ENCODE assay signal across 18 mouse cellular contexts in the genomic region with DNA sequence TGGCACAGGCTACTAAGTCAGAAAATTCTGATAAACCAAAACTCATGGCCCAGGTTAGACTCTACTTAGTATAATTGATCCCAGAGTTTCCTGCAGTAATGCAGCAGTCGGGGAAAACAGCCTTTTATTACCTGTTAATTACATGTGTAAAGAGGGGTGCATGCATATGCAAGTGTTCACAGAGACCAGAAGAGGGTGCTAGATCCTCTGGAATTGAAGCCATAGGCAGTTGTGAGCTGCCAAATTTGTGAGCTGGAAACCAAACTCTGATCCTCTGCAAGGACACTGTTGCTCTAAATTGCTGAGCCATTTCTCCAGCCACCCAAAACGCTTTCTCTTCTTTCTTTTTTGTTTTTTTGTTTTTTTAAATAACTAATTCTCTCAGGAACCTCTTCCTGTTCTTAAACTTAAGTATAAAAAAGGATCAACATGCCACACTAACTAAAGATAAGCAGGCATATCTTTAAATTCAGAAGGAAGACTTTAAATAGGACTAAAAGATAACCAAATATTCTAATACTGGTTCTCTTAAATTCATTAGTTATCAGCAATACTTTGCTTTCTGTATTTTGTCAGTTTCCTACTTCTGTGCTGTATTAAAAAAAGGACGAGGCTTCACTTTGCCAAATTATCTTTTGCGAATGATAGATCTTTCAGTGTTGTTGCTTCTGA. TPM values are rescaled to one million over a fixed set of nuclear protein-coding genes. Genes with fewer than 3 reads are reported as not detected.
DNase-seq lines count a peak whose midpoint lies in the region; ATAC-seq and TF ChIP-seq lines count a peak whose summit lies in the region.
"Had no signal": no experiment of that assay in that cellular context is flagged by ENCODE, and none has a peak within 500 bp of the region (broad histone marks: within the 10 kb centered on the region; RNA-seq: fewer than 3 reads in every experiment).

No protein-coding gene starts in this region.

- CTCF ChIA-PET in Patski (lab: Charles Lee), result interaction anchor here (0.8 to 1.5 kb wide), 5 partner anchors 10 to 103 kb away, joined by 3 to 6 read pairs (median 4); no protein-coding TSS in a partner anchor

- H3K36me3 ChIP-seq in heart, adult 2 months (ENCODE audit: control insufficient read depth, insufficient read depth, low read length), result no peaks in the 10 kb centered on the region
- peaks cover 74% of the 10 kb centered on the region for H3K36me3 ChIP-seq in liver, adult 2 months (ENCODE audit: control insufficient read depth, insufficient read depth, low read length)
- H3K36me3 ChIP-seq: lung, embryonic 15.5 days had no signal

- WGBS in heart, adult 2 months, result 78% methylated on average over 4 of the region's 4 CpGs
- WGBS in liver, adult 2 months, result 82% methylated on average over 4 of the region's 4 CpGs

- DNase-seq in heart, adult 2 months, result no peak
- DNase-seq in heart, adult 8-10 months (ENCODE audit: low spot score), result no peak
- DNase-seq in liver, adult 2 months (ENCODE audit: extremely low read depth, low read depth, low spot score), result peak; percentile 44
- DNase-seq in liver (no peak), 416B (ENCODE audit: low read depth) (peak; percentile 56), Patski (ENCODE audit: low read depth, low spot score) (no peak)
- DNase-seq in cerebellum, postnatal 14 days, result no peak
- DNase-seq in adrenal gland, postnatal 25 days, result no peak
- DNase-seq: adrenal gland, postnatal 14 days; cerebellum, adult 8-10 months; heart, postnatal 4 days; right cerebral cortex, postnatal 14 days; thymus, postnatal 36 days had no signal

- POLR2A ChIA-PET in Patski (lab: Charles Lee), result no interaction called here

- no peak overlapping the region for H3K9ac ChIP-seq in heart, adult 2 months (ENCODE audit: low read depth, low read length)
- no peak overlapping the region for H3K9ac ChIP-seq in liver, adult 2 months (ENCODE audit: low read depth, low read length)
- H3K9ac ChIP-seq: heart, embryonic 13.5 days; kidney, embryonic 15.5 days; limb, embryonic 12.5 days; lung, embryonic 15.5 days had no signal

- H3K4me3 ChIP-seq in heart, adult 2 months, result no peak overlapping the region
- H3K4me3 ChIP-seq in liver, adult 2 months (ENCODE audit: insufficient read depth, low read depth, low read length), result no peak overlapping the region
- H3K4me3 ChIP-seq: heart, embryonic 13.5 days; kidney, embryonic 15.5 days; limb, embryonic 12.5 days; lung, embryonic 15.5 days had no signal

- intact Hi-C loops in heart, adult 2 months (cut with DNase I), result no loop called here

- H3K79me2 ChIP-seq in heart, adult 2 months (replicated peaks; ENCODE audit: control insufficient read depth, insufficient read depth, low read length), result no peaks in the 10 kb centered on the region
- H3K79me2 ChIP-seq in liver, adult 2 months (ENCODE audit: control insufficient read depth, insufficient read depth, low read length), result no peaks in the 10 kb centered on the region; the same call in 1 of the 2 replicates

- no peak overlapping the region for H3K27ac ChIP-seq in heart, adult 2 months
- H3K27ac ChIP-seq in liver, adult 2 months (replicated peaks; ENCODE audit: insufficient read depth, low read depth, low read length), result no peak overlapping the region
- H3K27ac ChIP-seq: heart, embryonic 13.5 days; kidney, embryonic 15.5 days; limb, embryonic 12.5 days; lung, embryonic 15.5 days had no signal

- no peak for TF ChIP-seq POLR2A in heart, adult 2 months (IDR thresholded peaks at IDR 0.05; ENCODE audit: insufficient read depth, low read depth, low read length)
- TF ChIP-seq POLR2A in liver, adult 2 months (IDR thresholded peaks at IDR 0.05; ENCODE audit: extremely low read depth, insufficient read depth, low read length), result no peak

- in situ Hi-C loops in Patski (cut with MboI; ENCODE audit: low pct_unique_long_range_greater_than_20kb), result no loop called here

- H3K4me1 ChIP-seq in heart, adult 2 months (ENCODE audit: control insufficient read depth, insufficient read depth, low read length), result no peaks in the 10 kb centered on the region
- peaks cover 7% of the 10 kb centered on the region for H3K4me1 ChIP-seq in liver, adult 2 months (ENCODE audit: control insufficient read depth, insufficient read depth, low read length)
- H3K4me1 ChIP-seq: heart, embryonic 13.5 days; lung, embryonic 15.5 days had no signal

- no peak for ATAC-seq in Patski
- ATAC-seq: midbrain, embryonic 16.5 days had no signal

- TF ChIP-seq CTCF in heart, adult 2 months (IDR thresholded peaks at IDR 0.05), result peak; percentile 43
- 0 out of 2 replicates have a peak, but pooled peaks have one; percentile 11 for TF ChIP-seq CTCF in liver, adult 2 months (IDR thresholded peaks at IDR 0.05; ENCODE audit: low read depth, low read length)
- peak; percentile 48 for TF ChIP-seq CTCF in Patski (IDR thresholded peaks at IDR 0.05)

- TF ChIP-seq EP300 in heart, adult 2 months (IDR thresholded peaks at IDR 0.05; ENCODE audit: insufficient read depth, low read depth, low read length), result no peak

- no peaks in the 10 kb centered on the region for H3K27me3 ChIP-seq in heart, adult 2 months (ENCODE audit: control insufficient read depth, insufficient read depth, low read length)
- H3K27me3 ChIP-seq in liver, adult 2 months (ENCODE audit: control insufficient read depth, insufficient read depth, low read length), result no peaks in the 10 kb centered on the region
- H3K27me3 ChIP-seq in Patski, result no peaks in the 10 kb centered on the region
- H3K27me3 ChIP-seq: heart, embryonic 13.5 days; kidney, embryonic 15.5 days; limb, embryonic 12.5 days; lung, embryonic 15.5 days had no signal

RNA-seq across cellular contexts. Expression of a gene that starts 20.6 kb away (rescaled TPM):
- total RNA-seq in heart, adult 2 months (2021), result 1 to 10 TPM; 4.9 to 9.1 TPM
- polyA plus RNA-seq in heart, adult 2 months (2012; rRNA removed), result 1.9 and 3.9 TPM in 2 replicates
- total RNA-seq in heart, adult 8-10 months (2022), result 1 to 10 TPM; 5.4 to 7.4 (median 6.7) TPM
- 12.3 and 13.0 TPM in 2 replicates for total RNA-seq in liver, adult 2 months (2014; rRNA removed)
- 1.7 and 2.0 TPM in 2 replicates for polyA plus RNA-seq in liver, adult 2 months (2012; rRNA removed)
- polyA plus RNA-seq in Patski (2021), result 13.5 TPM
- total RNA-seq in adrenal gland, postnatal 25 days (2021), result 16.9 and 19.8 TPM in 2 replicates

Comparison
In these comparisons a context has a peak if more than half of its experiments do, and no peak if none do; other contexts are left out.
1. DNase-seq: peak in liver, adult 2 months (single experiment) and 416B (single experiment); none in heart, adult 2 months (0 of 2), heart, adult 8-10 months (single experiment), liver (single experiment), Patski (single experiment), cerebellum, postnatal 14 days (0 of 2) and adrenal gland, postnatal 25 days (single experiment).
2. Peak in every context shown above with its lines, with median percentiles within 50 percentile points of each other: CTCF ChIP-seq.